8 mouse cellular contexts compared by ENCODE assay signal in the genomic region with DNA sequence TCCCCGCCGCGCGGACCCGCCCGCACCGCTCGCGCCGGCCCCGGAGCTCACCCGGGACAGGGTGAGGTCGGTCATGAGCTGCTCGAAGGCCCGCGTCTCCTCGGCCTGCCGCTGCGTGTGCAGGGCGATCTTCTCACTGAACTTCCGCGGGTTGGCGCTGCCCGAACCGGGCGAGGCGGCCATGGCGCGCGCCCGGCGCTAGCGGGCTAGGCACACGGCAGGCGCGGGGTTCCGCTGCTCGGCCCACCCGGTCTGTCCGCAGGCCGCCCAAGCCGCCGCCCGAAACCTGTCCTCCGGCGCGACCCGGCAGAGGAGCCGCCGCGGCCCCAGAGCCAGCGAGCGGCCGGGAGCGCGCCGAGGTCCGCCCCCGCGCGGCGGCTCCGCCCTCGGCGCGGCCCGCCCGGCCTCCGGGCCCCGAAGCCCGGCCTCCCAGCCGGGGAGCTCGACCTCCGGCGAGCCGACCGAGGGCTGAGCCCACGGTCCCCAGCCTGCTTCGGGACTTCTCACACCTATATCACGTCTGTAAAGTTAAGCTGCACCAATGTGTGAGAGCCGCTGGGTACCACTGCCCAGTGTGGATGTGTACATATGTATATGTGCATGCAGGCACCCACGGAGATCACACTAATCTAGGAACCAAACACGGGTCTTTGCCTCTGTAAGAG. TPM values are rescaled to one million over a fixed set of nuclear protein-coding genes. Genes with fewer than 3 reads are reported as not detected.
DNase-seq lines count a peak whose midpoint lies in the region; ATAC-seq and TF ChIP-seq lines count a peak whose summit lies in the region.

A gene (minus strand): TSS at position 322 of the 665 bp plus-strand sequence.

- WGBS in hindbrain, embryonic 15.5 days, result under 1% methylated on average over 66 of the region's 83 CpGs
- WGBS in macrophage (ENCODE audit: missing documents), result 0% methylated on average over 78 of the region's 83 CpGs

- TF ChIP-seq CTCF in gastrocnemius, adult 2 months (IDR thresholded peaks at IDR 0.05), result no peak; the same call in 1 of the 2 replicates
- no peak for TF ChIP-seq CTCF in left cerebral cortex, adult 2 months (IDR thresholded peaks at IDR 0.05)

- peak; percentile 76 for ATAC-seq in activated CD4-positive, CD25-positive, alpha-beta regulatory T cell, adult 4 months
- peak; percentile 52 for ATAC-seq in common myeloid progenitor, adult 5-6 weeks (replicated peaks; ENCODE audit: low read depth, poor library complexity, severe bottlenecking)
- peak; percentile 82 for ATAC-seq in hindbrain, embryonic 15.5 days (ENCODE audit: low FRiP score, low read depth)

- peaks cover 32% of the 10 kb centered on the region for H3K4me1 ChIP-seq in hindbrain, embryonic 15.5 days (replicated peaks)

- peak within 1 kb of the TSS; percentile 97 for H3K27ac ChIP-seq in gastrocnemius, adult 2 months
- H3K27ac ChIP-seq in hindbrain, embryonic 15.5 days (replicated peaks), result peak within 1 kb of the TSS; percentile 97
- H3K27ac ChIP-seq in left cerebral cortex, adult 2 months, result peak within 1 kb of the TSS; percentile 91
- H3K27ac ChIP-seq in macrophage, result no peak within 1 kb of the TSS

- H3K9me3 ChIP-seq in hindbrain, embryonic 15.5 days, result no peaks in the 10 kb centered on the region

- peak; percentile 90 for DNase-seq in gastrocnemius, adult 2 months
- peak; percentile 62 to 66 for DNase-seq in left cerebral cortex, adult 2 months (ENCODE audit: extremely low spot score in 1 of 2, low spot score in 2 of 2)
- DNase-seq in retina, postnatal 7 days (ENCODE audit: low read depth, low spot score), result peak; percentile 41
- peak; percentile 79 for DNase-seq in urinary bladder, adult 2 months (ENCODE audit: low spot score)

- peaks cover 43% of the 10 kb centered on the region for H3K79me2 ChIP-seq in macrophage (ENCODE audit: inconsistent target)

- intact Hi-C loops in gastrocnemius, adult 2 months (cut with DNase I), result loop anchor here (5.0 to 10.0 kb wide), 3 partner anchors 51 to 304 kb away; a partner anchor contains a TSS
- intact Hi-C loops in left cerebral cortex, adult 2 months (cut with DNase I), result loop anchor here (2.0 to 5.0 kb wide), 2 partner anchors 32 to 86 kb away; no protein-coding TSS in a partner anchor

- no peaks in the 10 kb centered on the region for H3K27me3 ChIP-seq in hindbrain, embryonic 15.5 days

- H3K4me3 ChIP-seq in gastrocnemius, adult 2 months, result peak within 1 kb of the TSS; percentile 79
- H3K4me3 ChIP-seq in hindbrain, embryonic 15.5 days, result peak within 1 kb of the TSS; percentile 68
- H3K4me3 ChIP-seq in left cerebral cortex, adult 2 months, result peak within 1 kb of the TSS; percentile 89
- H3K4me3 ChIP-seq in macrophage (ENCODE audit: inconsistent target), result peak within 1 kb of the TSS; percentile 46

- peak within 1 kb of the TSS; percentile 66 for H3K4me2 ChIP-seq in hindbrain, embryonic 15.5 days

- no peaks in the 10 kb centered on the region for H3K36me3 ChIP-seq in hindbrain, embryonic 15.5 days
- no peaks in the 10 kb centered on the region for H3K36me3 ChIP-seq in macrophage (ENCODE audit: inconsistent target)

- peak within 1 kb of the TSS; percentile 90 for H3K9ac ChIP-seq in hindbrain, embryonic 15.5 days

RNA-seq across cellular contexts. Expression of the gene that starts here (rescaled TPM):
- polyA plus RNA-seq in activated CD4-positive, CD25-positive, alpha-beta regulatory T cell, adult 4 months (2017; shearing (Covaris generic)), result 10 to 100 TPM; 16.6 to 17.1 TPM
- 8.4 and 15.8 TPM in 2 replicates for total RNA-seq in common myeloid progenitor, adult 5-6 weeks (2017)
- total RNA-seq in gastrocnemius, adult 2 months (2021), result 10 to 100 TPM; 12.0 to 13.1 TPM
- polyA plus RNA-seq in hindbrain, embryonic 15.5 days (2015; fragmentation: Nextera tagmentation; extraction: Ambion mirVana), result 16.7 and 17.7 TPM in 2 replicates
- 10 to 100 TPM; 14.9 to 16.5 TPM for total RNA-seq in left cerebral cortex, adult 2 months (2021)
- total RNA-seq in macrophage (2018; cell fraction: chromatin; rRNA removed), result 10 to 100 TPM; 25.8 to 70.8 (median 50.4) TPM
- 10 to 100 TPM in 22 of 26 experiments, 1 to 10 TPM in 4; 8.8 to 17.2 (median 12.5) TPM for total RNA-seq in macrophage (2018; cell fraction: cytosol; rRNA removed)
- total RNA-seq in macrophage (2018; cell fraction: nucleus; rRNA removed), result 10 to 100 TPM; 11.8 to 43.9 (median 26.0) TPM
- polyA plus RNA-seq in macrophage (2018), result 9.6 to 16.5 TPM (median 11.3 TPM) in 3 replicates
- polyA plus RNA-seq in urinary bladder, adult 2 months (2012; rRNA removed), result 12.0 and 16.4 TPM in 2 replicates
